Mouse (Mus musculus) embryo, embryonic 11 days (tissue): ENCODE measurements around the gene Hist1h3g.

ENCODE experiments used
- DNase-seq: peaks from one replicate; pipeline ENCODE4 v3.0.0-alpha.2; 2015

The Hist1h3g gene

DNA sequence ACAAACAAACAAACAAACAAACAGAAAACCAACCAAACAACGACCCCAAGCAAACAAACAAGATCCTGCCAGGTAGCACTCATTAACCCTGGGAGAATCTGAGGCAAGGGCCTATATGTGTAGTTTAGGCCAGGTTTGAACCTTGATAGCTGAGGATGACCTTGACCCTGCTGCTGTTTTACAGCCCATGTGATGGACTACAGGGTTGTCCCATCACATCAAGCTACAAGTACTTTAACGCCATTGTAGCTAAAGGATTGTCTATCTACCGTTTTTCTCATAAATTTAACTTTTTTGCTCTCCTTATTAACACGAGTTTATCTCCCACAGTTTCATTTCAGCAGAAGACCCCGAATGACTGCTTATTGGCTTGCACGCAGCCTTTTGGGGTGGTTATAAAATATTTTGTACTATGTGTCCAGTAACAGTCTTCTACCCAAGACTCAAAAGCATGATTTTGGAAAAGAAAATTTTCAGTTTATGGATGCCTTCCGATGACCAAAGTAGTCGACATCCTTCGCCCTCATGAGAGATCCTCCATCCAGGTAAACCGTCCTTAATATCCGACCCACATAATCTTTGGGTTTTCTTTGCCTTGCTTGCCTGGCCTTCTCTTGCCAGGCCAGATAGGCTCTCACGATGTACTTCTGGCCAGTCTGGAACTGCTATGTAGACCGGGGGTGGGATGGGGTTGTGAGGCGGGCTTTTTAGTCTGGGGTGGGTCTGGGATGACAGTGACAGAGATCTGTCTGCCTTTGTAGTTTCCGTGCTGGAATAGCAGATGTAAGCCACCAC, 19.2 kb upstream of the Hist1h3g start:
- no peak for DNase-seq

DNA sequence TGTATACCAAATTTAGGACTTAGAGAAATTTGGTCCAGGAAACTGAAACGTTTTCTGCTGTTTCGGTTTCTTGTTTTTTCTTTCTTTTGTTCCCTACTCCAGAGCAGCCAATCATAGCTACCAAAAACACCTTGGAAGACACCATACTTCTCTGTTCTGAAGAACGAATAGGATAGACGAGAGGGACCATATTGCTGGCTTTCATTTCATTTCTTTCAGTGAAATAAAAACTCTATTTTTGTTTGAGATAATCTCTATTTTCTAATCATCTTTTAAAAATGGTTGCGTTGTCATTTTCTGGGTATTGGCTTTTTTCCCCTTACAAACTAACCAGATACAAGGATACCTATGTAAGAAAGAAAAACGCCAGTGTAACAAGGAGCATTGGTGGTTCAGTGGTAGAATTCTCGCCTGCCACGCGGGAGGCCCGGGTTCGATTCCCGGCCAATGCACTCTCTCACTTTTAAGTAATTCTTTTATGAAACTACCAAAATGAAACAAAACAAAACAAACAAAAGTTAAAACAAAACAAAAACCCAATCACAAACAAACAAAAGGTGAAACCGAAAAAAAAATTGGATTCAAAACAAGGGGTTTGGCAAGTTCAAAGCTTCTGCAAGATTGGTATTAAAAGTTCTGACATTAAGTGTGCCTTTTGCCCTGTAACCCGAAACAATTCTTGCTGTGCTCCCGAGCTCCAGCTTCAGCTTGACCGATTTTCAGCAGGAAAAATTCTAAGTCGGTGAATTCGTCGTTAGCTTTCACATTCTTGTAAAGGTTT, 18.2 kb upstream of the Hist1h3g start:
- peak; percentile 78 for DNase-seq

DNA sequence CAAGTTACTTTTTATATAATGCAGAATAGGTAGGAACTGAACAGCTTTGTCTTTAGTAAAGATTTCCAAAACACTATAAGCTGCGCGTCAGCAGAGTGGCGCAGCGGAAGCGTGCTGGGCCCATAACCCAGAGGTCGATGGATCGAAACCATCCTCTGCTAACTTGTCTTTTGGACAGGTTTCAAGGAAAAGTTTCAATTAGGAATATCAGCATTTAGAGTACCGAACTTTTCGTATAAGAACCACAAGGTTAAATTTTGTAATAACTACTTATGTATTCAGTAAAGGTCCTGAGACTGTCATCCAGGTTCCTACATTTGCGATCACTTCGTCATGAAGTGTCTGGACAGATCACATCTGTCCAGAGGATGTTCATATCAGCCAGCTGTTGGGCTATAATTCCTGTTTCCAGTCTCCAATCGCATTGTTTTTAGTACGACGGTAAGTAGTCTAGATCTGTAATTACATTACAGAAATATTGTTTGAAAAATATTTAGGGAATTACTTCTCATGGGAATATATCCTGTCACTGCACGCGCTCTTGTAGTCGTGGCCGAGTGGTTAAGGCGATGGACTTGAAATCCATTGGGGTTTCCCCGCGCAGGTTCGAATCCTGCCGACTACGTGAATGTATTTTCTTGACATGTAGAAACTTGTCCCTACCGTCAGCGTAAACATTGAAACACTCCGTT, 17.5 kb upstream of the Hist1h3g start:
- DNase-seq = peak; percentile 85

DNA sequence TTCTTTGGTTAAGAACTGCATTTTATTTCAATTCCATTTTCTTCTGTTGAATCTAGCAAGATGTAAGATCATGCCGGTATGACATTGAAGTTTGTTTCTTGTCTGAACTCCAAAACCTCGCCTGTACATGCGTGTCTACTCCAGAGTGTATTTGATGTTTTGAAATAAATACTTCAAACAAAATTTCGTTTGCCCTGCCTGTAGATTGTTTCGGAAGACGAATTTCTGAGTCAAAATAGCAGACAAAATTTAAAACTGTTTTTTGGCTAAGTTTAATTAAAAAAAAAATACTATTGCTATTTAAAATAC, 17.0 kb upstream of the Hist1h3g start:
- no peak for DNase-seq

DNA sequence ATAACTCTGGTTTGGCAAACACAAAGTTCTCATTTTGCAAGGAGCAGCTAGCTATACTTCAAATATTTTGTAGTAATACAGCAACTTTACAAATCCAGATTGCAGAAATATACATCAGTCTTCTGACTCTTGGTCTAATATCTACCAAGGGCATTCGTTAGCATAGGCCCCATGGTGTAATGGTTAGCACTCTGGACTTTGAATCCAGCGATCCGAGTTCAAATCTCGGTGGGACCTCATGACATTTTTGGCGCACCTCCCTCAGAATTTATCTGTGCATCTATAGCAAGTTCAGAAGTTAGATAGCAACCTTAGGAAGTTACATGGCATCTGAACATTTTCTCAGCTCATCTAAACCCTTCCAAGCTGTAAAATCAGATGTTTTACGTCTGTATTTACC, 16.3 kb upstream of the Hist1h3g start:
- peak; percentile 88 for DNase-seq

DNA sequence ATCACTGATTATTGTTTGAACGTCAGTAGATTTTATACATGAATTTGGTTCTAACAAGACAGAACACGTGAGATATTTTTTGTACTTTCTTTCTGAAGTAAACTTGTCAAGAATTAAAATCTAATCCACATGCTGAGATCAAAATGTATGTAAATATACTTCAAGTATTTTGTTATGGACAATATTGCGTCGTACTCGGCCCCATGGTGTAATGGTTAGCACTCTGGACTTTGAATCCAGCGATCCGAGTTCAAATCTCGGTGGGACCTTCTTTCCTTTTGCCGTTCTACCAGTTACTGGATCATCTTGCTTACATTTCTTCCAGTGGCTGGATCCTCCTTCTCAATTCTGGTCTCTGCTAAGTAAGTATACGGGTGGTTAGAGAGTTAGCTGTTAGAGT, 15.8 kb upstream of the Hist1h3g start:
- peak; percentile 83 for DNase-seq

DNA sequence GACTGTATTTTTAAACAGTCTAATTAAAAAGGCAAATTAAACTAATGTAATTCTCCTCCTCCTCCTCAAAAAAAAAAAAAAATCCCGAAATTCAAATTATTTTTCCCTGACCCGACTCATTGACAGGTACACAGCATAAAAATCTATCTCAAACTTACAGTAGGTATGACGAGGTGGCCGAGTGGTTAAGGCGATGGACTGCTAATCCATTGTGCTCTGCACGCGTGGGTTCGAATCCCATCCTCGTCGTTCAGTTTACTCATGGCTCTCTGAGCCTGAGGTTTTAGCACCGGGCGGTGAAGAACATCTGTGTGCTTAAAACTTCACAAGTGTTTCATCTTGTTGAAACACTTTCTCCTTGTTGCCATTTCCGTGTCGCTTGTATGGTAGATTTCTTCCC, 13.5 kb upstream of the Hist1h3g start:
- DNase-seq = peak; percentile 84

DNA sequence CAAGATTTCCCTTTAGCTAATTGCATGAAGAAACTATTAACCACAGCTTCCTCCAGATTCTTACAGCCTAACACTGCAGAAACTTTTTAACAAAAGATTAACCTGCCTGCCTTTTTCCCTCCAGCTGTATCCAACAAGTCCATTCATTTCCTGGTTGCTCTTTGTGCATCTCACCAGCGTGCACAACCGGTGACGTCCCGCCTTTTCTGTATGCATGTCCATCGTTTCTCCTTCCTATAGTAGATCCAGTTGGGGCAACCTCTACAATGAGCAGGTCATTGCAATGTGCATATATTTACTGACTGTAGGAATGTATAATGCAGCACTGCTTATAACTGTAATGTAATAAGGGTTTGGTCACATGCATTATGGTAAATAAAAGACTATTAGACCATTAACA, 11.2 kb upstream of the Hist1h3g start:
- no peak for DNase-seq

DNA sequence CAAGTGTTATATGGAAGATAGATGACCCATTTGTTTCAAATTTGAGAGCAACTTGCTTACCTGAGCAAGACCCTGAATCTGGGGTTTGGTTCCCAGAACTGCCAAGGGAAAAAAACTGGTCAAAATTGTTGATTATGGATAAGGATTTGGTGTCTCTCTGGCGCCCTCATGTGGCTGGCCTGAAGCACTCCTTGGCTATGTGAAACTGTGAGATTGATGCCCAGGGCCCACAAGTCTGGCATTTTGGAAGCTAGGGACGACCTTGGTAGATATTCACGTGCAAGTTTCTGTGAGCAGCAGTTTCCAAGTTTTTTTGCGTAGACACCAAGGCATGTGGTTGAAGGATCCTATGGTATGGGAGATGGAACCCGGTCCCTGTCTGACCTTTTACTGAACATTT, 10.6 kb upstream of the Hist1h3g start:
- peak; percentile 85 for DNase-seq

DNA sequence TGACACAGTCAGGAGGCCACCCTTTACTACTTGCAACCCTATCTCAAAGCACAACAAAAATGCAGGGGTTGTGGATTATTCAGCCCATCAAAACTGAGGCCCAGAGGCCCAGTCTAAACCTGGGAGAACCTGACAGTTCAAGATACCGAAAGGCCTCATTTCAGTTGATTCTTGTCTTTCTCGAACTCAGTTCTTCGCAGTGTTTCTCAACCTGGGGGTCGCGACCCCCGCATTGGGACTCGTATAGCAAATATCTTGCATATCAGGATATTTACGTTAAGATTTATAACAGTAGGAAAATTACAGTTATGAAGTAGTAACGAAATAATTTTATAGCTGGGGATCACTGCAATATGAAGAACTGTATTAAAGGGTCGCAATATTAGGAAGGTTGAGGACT, 9.3 kb upstream of the Hist1h3g start:
- DNase-seq = peak; percentile 70

DNA sequence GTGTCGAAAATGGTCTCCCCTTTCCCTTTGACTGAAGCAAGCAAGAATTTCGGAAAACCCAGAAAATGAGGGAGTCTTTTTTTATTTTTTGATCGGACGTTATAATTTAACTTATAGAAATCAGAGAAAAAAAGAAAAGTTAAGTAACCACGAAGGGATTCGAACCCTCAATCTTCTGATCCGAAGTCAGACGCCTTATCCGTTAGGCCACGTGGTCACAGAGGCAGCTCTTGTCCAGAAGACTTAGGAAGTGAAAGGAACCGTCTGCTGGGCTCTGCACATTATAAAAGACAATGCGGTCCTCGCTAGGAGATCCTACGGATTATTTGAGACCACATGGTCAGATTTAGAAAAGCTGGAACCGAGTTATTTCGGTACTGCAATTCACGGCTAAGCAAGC, 8.9 kb upstream of the Hist1h3g start:
- peak; percentile 93 for DNase-seq

DNA sequence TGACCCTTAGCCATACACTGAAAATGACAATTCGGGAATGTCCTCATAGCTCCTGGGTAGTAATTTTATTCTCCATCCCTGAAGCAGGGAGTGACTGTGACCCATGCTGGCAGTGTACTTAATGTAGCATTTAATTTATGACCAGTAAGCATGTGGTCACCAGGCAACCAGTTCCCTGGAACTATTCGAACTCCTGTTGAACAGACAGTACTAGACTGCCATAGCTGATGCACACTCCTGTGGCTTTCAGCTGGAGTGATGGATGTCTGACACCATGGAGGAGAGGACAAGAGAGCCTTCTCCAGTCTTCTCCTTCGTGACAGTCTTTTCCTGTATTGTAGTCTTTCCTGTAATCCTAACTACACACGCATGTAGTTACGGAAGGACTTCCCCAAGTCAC, 6.2 kb upstream of the Hist1h3g start:
- DNase-seq = no peak

DNA sequence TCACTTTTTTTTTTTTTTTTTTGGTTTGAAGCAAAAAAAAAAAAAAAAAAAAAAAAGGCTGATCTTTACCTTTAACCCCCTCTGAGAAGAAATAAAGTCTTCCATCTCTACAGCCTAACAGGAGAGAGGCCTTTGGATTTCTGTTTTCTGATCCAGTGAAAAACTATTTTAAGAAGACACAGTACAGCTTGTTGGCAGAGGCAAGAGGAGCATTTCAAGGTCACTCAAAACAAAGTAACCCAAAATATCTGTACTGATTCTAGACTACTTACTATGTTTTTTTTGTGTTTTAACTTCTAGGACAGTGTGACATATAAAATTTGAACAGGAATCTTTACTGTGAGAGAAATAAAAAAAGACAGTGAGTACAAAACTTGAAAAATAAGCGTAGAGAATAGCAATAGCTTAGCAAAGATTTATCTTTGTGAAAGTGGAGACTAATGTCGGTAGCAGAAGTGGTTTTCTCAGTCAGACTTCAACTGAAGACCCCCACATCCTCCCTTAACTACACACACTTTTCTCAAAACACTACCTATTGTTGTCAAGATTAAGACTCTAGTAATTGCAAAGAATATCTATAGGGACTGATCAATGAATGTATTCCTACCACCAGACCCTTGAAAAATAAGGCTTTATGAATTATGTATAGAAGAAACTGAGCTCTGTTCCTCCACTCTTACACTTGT, 5.6 kb upstream of the Hist1h3g start:
- DNase-seq = no peak

DNA sequence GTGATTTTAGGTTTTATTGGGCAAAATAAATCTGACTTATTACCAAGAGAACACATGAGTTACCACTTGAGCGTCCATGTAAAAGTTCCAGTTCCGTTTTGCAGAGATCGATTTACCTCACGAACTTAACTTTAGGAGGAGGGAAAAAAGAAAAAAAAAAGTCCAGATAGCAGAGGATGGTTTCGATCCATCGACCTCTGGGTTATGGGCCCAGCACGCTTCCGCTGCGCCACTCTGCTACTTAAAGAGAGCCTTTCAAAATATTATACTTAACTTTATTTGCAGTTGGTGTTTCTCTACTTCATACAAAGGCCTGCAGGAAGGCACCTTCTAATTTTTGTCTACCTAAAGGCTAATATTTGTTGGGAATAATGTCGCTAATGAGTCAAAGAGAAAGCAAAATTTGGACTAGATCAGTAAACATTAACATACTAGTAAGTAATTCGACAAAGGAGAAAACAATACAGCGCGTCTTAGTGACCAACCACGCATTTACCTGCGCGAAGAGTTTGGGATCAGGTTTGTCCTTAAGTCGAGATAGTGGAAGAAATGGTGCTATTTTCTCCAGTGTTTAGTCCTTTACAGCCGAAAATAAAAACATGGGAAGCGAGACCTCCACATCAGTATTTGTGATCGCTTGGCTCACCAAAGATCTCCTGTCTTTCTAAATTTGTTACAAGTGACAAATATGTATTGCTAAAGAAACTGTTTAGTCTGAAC, 4.9 kb upstream of the Hist1h3g start:
- DNase-seq = peak; percentile 70

DNA sequence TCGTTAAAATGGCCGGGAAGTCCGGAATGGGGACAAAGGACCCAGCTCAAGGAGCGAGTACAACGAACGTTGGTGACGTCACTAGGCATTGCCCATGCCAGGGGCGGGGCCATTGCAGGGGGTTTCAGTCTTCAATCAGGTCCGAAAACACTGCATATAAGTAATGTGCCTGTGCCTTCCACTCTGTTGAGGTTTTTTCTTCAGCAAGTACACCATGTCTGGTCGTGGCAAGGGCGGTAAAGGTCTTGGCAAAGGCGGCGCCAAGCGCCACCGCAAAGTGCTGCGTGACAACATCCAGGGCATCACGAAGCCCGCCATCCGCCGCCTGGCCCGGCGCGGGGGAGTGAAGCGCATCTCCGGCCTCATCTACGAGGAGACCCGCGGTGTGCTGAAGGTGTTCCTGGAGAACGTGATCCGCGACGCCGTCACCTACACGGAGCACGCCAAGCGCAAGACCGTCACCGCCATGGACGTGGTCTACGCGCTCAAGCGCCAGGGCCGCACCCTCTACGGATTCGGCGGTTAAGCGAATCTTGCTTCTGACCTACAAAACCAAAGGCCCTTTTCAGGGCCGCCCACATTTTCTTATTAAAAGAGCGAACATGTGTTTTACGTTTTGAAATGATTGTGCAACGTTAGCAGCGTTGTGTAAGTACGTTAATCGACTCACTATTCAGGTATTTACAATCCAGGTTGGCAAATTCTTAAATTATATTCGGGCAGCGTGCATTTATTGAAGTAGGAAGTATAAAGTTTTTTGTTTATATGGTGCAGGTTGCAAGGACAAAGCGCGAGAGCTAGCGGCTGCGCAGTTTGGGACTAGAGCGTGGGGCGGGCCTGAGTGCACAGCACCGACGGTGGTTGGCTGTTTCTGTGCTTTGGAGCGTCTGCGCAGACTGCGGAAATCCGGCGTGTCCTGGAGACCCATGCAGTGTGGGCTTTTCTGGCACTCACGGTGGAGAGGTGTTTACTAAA, 4.0 kb upstream of the Hist1h3g start, which contains the start of gene Hist1h4h:
Gene Hist1h4h, plus strand, starts transcription at position 150 of the 975 bp plus-strand sequence.
- peak; percentile 99 for DNase-seq

DNA sequence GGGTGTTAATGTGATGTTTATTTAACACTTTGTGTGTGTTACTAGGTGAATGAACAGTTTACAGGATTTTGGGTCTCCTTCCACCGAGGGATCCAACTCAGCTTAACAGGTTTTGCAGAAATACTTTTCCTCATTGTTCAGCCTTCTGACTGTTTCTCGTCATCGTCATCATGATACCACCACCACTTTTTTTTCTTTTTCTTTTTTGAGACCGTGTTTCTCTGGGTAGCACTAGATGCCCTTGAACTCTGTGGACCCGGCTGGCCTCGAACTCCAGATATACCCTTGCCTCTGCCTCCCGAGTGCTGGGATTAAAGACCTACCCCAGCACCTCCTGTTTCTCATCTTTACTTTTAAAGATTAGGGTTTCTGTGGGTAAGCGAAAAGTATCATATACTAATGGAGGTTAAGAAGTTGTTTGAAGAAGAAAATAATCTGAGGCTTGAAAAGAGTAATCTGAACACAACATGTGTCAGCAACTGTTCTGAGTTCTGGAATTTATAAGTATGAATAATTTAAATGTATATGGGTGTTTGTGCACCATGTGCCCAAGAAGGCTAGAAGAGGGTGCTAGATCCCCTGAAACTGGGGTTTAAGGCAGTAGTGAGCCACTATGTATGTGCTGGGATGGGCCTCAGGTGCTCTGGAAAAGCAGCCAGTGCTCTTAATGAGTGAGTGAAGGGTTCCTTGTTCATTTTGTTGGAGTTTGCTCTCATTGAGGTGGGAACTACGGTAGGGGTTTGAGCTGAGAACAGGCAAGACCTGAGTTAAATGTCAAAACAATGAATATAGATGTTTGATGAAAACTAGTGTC, 2.8 kb upstream of the Hist1h3g start:
- DNase-seq = peak; percentile 46

DNA sequence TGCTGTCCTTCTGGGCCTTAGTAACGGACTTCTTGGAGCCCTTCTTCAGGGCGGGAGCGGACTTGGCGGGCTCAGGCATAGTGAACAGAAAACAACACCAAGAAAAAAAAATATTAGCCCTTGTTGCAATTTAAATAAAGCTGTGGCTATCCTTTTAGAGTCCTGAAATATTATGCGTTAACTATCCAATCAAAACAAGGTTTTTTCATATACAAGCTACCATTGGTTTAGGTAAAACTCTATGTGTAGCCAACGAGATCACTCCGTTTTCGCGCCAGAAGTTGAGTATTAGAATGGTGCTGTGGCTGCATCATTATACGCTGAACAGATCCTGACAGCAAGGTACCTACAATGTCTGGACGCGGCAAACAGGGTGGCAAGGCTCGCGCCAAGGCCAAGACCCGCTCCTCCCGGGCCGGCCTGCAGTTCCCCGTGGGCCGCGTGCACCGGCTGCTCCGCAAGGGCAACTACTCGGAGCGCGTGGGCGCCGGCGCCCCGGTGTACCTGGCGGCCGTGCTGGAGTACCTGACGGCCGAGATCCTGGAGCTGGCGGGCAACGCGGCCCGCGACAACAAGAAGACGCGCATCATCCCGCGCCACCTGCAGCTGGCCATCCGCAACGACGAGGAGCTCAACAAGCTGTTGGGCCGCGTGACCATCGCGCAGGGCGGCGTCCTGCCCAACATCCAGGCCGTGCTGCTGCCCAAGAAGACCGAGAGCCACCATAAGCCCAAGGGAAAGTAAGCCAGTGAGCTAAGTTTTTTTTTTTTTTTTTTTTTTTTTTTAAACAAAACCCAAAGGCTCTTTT, 1.5 kb upstream of the Hist1h3g start, which contains the start of gene Hist1h2af:
Gene Hist1h2af, plus strand, starts transcription at position 347 of the 808 bp plus-strand sequence.
- peak; percentile 94 for DNase-seq

DNA sequence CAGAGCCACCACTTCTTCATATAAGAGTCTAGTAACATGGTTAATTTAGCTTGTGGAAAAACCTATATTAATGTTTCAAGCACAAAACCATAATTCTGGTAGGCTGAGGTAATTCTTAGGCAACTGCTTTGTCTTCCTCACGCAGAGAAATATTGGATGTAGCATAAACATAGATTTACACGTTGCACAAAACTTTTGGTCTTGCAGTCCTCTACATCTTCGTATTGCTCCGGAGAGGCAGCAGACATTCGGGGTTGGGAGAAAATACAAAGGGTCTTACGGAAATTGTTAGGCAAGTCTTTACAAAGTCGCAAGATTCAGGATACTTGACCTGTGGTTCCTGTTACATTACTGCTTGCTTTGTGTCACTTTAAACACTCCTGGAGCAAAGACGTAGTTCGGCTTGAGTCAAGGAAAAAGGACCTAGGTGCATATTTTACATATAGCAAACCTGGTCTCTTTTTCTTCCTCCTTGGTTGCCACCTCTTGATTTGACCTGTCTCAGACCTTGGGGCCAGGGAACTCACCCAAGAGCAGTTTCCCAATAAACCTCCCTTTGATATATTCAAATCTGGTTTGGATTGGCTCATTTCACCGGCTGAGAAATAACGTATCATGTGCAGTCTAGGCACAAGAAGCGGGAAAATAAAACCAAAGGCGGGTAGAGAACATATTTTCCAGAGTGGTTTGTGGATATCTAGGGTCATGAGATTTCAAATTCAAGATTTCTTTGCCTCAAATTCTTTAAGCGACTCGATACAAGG, 672 bp upstream of the Hist1h3g start:
- DNase-seq = no peak
